Mouse (Mus musculus): ENCODE results near the gene Synpo2. TPM values are rescaled to one million over a fixed set of nuclear protein-coding genes. Genes with fewer than 3 reads are reported as not detected.

Gene Synpo2
- total RNA-seq, 2 experiments from 2014 or later, result 1.8 to 3.0 TPM

DNA sequence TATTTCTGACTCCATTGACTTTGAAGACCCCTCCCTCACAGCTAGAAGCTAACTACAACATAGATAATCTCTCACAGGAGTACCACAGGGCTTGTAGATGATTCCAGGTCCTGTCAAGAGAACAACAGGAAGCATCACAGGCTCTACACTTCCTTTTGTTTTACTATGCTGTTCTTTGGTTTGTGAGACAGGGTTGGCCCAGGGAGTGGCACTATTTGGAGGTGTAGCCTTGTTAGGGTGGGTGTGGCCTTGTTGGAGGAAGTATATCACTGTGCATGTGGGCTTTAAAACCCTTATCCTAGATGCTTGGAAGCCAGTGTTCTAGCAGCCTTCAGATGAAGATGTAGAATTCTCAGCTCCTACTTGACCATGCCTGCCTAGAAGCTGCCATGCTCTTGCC lies 160.9 kb downstream of the Synpo2 start:
- intact Hi-C loops (cut with DNase I), result no loop called here

DNA sequence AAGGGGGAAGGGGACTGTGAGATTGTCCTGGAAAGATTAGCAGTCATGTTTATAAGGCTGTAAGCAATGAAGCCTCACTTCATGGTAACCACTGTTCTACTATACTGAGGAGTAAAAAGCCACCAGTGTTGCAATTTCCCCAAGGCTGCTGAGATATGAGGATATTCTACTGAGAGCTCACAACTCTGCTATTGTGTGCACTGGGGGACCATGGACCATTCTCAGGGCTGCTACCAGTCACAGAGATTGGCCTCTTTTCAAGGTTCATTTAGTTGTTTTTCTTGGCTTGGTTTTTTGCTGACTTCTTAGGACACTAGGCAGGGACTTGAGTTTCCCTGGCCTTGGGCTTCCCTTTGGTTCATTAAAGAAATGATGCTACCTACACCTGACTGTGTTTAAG lies 162.6 kb downstream of the Synpo2 start:
- DNase-seq (ENCODE audit: low spot score in 2 of 2), result no peak
- intact Hi-C loops (cut with DNase I), result no loop called here

More for the DNA sequence above, 160.9 kb downstream of the Synpo2 start:
- no peak for DNase-seq (ENCODE audit: low spot score in 2 of 2)

DNA sequence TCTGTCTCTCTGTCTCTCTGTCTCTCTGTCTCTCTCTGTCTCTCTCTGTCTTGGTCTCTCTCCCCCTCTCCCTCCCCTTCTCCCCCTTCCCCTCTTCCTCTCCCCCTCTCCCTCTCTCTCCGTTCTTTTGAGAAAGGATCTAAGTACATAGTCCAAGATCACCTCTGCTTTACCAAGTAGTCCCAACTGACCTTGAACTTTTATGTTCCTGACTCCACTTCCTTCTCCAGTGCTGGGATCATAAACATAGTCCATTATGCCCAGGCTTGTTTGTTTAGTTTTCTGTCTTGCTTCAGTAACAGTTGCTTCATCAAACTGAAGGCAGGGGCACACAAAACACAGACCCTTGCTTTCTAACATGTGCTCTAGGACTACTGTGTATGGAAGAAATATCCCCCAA lies 163.5 kb downstream of the Synpo2 start:
- no peak for DNase-seq (ENCODE audit: low spot score in 2 of 2)
- intact Hi-C loops (cut with DNase I), result no loop called here

DNA sequence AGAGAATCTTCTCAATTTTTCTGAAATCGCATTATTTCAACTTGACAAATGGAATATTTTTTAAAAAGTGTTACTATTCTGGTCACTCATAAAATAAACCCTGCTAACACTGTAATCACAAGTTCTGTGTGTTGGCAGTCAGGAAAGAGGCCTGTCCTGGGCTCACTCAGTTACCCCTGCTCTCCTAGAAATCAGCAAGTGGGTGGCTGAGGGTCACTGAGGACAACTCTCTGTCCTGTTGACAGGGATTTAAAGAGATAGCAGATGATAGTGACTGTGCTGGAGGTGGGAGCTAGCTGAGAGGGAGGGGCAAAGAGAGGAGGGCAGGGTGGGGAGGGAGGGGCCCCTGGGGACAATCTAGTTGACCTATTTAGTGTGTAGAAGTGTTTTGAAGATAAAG lies 165.0 kb downstream of the Synpo2 start:
- intact Hi-C loops (cut with DNase I), result no loop called here

DNA sequence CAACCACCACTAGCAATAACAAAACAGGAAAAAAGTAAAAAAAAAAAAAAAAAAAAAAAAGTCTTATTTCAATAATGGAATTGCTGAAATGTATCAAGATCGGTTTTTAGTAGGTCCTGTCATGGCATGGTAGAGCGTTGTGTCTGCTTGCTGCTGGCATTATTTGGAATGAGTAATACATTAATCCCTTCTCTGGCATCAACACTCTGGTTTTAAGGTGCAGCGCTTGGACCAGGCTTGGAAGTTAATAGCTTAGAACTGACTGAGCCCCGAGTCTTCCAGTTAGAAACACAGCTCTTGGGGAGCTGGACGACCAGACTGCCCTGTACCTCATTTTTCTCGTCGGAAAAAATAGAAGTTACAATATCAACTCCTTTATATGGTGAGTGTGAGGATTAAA lies 169.1 kb downstream of the Synpo2 start:
- intact Hi-C loops (cut with DNase I), result no loop called here
- no peak for DNase-seq (ENCODE audit: low spot score in 2 of 2)

More for the DNA sequence above, 165.0 kb downstream of the Synpo2 start:
- no peak for DNase-seq (ENCODE audit: low spot score in 2 of 2)

DNA sequence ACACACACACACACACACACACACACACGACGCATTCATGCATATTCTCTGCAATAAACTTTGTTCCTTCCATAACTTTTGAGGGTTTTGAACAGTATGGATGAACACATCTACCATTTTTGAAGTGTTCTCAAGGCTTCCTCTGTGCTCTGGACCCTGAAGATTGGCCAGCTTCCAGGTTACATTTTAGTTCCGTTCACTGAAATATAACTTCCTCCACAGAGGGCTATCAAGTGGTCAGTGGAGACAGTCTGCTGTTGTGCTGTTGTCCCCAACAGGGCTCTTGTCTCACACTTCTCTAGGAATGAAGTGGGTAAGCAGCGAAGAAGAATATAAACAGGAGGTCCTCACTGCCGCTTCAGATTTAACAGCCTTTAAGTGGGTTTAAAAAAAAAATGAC lies 170.5 kb downstream of the Synpo2 start:
- no peak for DNase-seq (ENCODE audit: low spot score in 2 of 2)
- intact Hi-C loops (cut with DNase I), result no loop called here

DNA sequence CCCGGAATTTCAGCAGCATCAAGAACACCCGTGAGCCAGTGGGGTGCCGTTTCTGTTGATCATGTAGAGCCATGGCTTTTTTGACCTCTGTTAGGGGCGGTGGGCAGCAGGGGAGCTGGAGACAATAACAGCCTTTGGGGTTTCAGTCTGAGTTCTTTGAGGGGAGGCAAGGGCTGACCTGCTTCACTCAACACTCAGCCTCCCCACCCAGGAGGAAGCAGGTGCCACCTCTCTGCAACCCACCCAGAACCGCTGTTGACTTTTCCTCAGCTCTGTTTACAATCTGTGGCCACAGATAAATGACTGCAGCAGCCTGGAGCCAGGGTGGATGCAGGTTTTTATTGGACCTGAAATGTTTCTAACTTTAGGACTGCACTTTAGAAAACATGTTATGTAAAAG lies 171.8 kb downstream of the Synpo2 start:
- intact Hi-C loops (cut with DNase I), result no loop called here
- DNase-seq (ENCODE audit: low spot score in 2 of 2), result no peak

DNA sequence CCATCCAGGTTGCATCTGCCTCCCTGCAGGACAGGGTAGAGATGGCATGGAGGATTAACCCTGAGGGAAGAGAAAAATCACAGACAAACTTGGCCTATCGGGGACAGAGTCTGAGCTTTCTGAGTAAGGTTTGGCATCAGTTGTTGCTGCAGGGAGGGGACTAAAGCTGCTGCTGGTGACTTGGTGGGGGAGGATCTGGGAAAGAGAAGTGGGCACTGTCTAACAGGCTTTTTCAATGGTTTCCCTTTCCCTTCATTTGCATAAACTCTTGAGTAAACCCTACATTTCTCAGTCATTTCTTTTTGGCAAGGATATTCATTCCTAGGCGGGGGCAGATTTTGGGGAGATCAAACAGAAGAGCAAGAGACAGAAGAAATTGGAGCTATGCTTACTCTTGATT lies 174.0 kb downstream of the Synpo2 start:
- DNase-seq (ENCODE audit: low spot score in 2 of 2), result no peak
- intact Hi-C loops (cut with DNase I), result no loop called here

DNA sequence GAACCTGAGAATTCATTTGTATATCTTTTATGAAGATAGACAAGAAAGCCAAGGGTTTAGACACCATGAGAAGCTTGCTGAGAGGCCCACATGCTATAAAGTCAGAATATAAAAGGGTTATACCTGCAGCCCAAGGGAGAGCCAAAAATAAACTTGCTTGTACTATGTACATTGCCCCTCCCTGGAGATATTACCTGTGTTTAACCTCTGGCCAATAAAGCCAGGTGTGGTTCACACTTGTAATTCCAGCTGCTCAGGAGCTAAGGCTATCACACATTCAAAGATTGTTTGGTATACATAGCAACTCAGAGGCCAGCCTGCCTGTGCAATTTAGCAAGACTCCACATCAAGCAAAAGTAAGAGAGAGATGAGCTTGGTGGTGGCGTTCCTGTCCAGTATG lies 177.1 kb downstream of the Synpo2 start:
- DNase-seq (ENCODE audit: low spot score in 2 of 2), result no peak
- intact Hi-C loops (cut with DNase I), result no loop called here

DNA sequence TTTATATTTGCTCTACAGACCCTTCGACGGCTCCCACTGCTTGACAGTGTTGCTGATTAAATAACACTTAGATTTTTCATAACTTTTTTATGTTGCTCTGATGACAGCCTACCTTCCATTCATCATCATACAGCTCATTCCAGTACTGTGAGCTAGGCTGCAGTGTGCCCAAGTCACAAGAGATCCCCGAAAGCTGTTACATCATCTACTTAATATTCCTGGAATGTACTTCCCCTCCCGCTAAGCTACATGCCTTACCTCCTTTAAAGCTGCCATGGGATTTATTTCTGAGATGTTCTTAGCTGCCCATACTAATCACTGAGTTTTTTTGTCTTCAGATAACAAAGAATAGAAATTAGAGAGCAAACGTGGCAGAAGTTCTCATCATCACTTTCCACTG lies 181.8 kb downstream of the Synpo2 start:
- intact Hi-C loops (cut with DNase I), result no loop called here
- DNase-seq (ENCODE audit: low spot score in 2 of 2), result no peak

DNA sequence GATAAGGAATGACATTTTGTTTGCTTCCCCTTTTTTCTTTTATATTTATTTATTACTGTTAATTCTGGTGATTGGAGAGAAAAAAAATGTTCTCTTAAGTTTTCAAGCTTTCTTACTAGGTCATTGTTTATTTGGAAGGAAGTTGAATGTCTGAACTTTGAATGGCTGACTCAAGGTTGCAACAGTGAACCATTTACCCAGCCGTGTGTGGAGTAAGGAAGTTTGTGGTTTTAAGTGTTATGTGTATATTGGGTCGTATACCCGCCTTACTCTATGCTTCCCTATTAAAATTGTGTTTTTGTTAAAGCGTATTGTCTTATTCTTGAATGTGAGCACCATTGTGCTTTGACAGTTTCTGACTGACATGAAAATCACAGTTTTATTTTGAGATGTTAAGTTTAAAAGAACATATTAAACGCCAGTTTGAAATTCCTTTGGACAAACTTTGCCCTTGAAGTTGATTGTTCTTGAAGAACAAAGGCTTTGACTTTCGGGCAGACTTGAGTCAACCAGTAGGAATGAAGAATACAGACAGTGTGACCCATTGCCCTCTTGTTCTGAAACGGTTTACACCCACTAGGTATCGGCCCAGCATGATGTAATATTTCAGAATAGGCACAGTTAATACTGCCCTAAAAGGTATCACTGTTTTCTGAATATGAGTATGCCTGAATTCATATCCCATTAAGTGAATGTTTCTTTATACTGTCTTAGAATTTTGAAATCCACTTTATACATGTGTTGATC lies 182.6 kb downstream of the Synpo2 start:
- intact Hi-C loops (cut with DNase I), result no loop called here

DNA sequence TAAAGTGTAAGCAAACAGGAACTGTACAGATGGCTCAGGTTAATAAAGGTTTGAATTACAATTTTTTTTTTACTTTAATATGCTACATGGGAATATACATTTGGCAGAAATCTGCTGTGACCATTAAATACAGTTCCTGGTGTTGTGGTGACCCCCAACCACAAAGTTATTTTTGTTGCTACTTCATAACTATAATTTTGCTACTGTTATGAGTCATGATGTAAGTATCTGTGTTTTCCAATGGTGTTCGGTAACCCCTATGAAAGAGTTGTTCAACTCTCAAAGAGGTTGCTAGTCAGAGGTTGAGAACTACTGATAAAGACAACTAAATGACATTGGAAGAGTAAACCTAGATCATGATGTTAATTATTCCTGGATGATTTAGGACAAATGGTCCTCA lies 193.6 kb downstream of the Synpo2 start:
- DNase-seq (ENCODE audit: low spot score in 2 of 2), result no peak
- intact Hi-C loops (cut with DNase I), result no loop called here

More for the DNA sequence above, 182.6 kb downstream of the Synpo2 start:
- DNase-seq (ENCODE audit: low spot score in 2 of 2), result no peak

DNA sequence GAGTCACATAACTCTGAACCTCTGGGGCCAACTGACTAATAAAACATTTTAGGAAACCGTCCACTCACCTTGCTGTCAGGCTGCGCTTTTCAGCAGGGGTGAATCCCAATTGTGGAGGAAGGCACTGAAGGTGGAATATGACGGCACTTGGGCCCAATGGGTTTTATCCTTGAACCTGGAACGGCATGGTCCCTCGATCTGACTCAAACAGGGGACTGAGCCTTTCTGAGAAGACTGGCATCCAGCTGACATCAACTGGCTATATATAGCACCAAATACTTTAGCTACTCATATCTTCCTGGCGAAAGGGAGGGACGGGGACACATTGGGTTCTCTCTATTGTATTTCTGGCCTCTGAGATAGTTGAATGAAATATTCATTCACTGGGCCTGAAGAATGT lies 201.2 kb downstream of the Synpo2 start, which contains the start of gene Myoz2:
TSS of gene Myoz2 (minus strand) at position 264 of the 400 bp plus-strand sequence.
- no peak for DNase-seq (ENCODE audit: low spot score in 2 of 2)
- intact Hi-C loops (cut with DNase I), result no loop called here

DNA sequence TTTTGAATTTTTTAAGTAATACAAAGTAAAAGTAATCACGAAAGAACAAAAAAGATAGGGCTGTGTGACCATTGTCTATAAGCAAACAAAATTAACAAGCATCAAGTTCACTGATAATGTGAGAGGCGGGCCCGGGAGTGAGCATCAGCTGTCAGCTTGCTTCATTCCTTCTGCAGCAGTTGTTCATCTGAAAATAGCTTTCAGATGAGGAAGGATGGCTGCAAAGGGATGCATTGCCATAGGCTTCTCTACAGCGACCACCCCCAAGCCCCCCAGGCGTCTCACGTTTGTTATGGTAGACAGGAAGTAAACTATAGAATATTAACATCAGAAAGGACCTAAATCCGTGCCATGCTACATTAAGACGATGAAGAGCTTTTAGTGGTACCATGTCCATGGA lies 202.1 kb downstream of the Synpo2 start:
- no peak for DNase-seq (ENCODE audit: low spot score in 2 of 2)

More for the DNA sequence above, 202.1 kb downstream of the Synpo2 start:
- intact Hi-C loops (cut with DNase I), result no loop called here

Other genes with a start within 250 kb of the Synpo2 start
- not detected for gene Myoz2, start 201.1 kb downstream of the Synpo2 start, total RNA-seq (2021)
- 10 to 100 TPM; 12.6 to 16.4 TPM for gene Sec24d, start 31.3 kb upstream of the Synpo2 start, total RNA-seq (2021)
- gene Mettl14, start 150.0 kb upstream of the Synpo2 start, total RNA-seq (2021), result 10 to 100 TPM in 1 of 2 experiments, 1 to 10 TPM in 1; 10.0 to 12.2 TPM
- 10 to 100 TPM; 19.2 to 19.9 TPM for gene Prss12, start 210.8 kb upstream of the Synpo2 start, total RNA-seq (2021)